Mouse (Mus musculus): Measurements from ENCODE around the gene Ptprn.

Ptprn gene

DNA sequence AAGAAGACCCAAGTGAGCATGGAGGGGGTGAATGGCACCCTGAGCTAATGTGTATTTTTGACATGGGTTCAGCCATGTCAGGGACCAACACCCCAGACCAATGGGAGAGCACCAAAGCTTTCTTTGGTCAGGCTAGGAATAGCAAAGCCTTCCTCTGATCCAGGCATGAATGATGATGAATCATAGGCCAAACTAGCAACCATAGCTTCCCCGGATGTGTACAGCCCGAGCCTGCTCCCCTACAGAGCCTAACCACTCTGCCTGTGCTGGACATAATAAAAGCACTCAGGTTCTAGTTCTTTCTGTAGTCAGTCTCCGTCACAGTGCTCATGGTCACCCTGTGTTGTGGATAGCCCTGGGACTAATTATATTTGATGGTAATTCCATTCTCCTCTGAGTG, 42.8 kb downstream of the Ptprn start:
- DNase-seq = no peak

DNA sequence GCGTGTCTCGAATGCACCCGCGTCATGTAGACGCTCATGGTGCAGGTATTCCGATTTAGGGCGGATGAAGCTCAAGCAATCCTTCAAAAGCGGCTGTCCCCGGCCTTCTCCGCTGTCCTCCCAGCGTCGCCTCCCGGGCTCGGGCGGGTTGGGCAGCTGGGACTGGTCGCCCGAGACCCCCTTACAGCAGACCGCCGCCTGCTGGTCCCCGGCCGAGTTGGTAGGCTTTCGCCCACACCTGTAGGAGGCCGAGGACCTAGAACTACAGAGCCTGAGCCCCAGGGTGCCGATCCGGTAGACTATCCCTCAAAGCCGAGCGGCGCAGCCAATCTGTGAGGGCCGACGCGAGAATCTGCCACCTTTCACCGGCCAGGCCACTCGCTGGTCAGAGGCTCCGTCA, 44.8 kb downstream of the Ptprn start, which contains the start of gene Tuba4a:
Tuba4a (minus strand) TSS at position 335 of the 400 bp plus-strand sequence.
- DNase-seq = no peak

DNA sequence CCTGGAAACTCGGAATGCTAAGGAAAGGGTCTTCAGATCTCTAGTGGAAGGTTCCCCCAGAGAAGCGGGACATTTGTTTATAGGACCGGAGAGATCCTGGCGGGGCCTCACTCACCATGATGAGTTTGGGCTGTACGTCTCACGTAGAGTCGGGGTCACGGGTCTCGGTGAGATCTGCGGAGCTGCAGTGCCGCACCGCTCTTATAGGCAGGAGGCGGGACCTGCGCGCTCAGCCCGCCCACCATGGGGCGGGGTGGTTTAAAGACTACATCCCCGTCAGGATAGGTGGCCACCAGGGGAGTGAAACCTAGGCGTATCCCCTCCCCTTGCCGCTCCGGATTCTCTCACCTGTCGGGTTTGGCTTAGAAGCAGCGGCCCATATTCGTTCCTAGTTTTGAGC, 45.2 kb downstream of the Ptprn start:
- DNase-seq = peak; percentile 96 to 98

DNA sequence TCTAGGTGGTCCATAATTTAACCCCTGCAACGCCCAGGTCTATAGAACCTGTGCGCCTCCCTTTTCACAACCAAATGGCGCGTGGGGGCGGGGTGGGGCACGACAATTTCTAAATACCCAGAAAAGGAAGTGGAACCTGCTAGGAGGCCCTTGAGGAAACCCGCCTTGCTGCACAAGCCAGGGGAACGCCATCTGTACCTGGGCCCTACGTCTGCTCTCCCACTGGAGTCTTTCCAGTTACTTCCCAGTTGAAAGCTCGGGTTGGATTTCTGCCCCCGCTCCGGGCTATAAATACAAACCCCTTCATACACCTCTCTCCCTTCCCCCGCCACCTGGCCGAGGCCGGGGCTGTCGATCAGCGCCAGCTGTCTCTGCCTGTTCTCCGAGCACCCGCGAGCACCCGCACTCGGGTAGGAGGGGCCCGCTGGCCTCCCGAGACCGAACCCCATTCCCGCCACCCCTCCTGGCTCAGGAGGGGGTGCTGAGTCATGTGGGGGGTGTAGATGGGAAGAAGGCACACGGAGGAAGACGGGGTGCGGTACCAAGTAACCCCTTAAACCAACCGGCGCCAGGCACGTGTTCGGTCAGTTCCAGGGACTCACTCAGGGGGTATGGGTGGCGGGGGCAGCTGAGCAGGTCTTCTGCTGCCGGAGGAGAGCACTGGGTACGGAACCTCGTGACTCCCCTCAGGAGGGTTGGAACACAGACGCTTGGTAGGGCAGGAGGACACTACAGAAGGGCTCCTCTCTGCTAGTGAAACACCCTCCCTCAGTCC, 45.9 kb downstream of the Ptprn start:
- DNase-seq = peak; percentile 69 to 74

DNA sequence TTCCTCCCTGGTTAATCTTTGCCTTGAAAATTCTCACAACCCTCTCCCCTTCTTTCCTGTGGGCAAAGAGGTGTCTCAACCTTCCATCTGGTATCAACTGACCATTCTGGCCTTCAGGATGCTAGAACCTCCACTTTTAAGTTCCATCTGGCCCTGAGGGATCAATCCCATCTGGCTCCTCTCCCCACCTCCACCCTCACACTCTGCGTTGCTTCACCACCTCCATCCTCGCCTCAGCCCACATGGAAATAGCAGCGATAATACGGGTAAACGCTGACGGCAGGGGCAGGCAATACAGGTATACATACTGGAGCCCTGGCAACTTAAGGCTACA, 46.4 kb downstream of the Ptprn start:
- no peak for DNase-seq

DNA sequence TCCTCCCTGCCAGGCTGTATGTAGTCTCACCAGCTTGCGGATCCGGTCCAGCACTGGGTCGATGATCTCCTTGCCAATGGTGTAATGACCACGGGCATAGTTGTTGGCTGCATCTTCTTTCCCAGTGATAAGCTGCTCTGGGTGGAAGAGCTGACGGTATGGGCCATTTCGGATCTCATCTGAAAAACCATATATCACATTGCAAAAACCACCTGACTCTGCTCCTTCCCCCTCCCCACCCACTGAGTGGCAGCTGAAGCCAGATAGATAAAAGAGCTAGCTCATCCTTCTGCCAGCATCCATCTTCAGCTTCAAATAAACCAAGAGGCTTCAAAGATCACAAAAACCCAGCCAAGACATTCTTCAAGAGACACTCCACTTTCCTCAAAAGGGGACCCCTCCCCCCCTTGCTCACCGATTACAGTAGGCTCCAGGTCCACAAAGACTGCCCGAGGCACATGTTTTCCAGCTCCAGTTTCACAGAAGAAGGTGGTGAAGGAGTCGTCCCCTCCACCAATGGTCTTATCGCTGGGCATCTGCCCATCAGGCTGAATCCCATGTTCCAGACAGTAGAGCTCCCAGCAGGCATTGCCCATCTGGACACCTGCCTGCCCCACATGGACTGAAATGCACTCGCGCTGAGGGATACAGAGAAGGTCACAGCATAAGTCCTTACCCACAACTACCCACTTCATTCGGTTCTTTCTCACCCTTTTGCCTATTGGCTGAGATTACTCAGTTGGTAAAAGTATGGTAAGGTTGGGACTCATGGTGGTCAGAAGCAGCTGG, 47.3 kb downstream of the Ptprn start:
- no peak for DNase-seq

DNA sequence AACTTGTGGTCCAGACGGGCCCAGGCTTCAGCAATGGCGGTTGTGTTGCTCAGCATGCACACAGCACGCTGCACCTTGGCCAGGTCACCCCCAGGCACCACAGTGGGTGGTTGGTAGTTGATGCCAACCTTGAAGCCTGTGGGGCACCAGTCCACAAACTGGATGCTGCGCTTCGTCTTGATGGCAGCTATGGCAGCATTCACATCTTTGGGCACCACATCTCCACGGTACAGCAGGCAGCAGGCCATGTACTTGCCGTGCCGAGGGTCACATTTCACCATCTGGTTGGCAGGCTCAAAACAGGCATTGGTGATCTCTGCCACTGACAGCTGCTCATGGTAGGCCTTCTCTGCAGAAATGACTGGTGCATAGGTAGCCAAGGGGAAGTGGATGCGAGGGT, 48.5 kb downstream of the Ptprn start:
- DNase-seq = no peak

DNA sequence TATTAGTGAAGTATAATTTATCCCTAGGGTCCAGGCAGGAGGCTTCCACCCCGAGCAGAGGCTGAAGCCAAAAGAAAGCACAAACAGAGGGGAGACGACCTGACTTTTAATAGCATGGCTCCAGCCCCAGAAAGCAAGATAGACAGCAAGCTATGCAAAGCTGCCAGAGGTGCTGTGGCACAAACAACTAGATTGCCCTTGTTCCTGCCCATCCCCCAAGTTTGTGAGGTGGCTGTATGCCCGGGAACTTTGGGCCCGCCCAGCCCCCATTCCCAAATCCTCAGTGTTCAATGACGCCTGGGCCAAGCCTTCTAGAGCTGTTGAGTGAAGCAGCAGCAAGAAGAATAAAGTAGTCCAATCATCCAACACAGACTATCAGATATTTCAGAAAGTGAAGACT, 49.4 kb downstream of the Ptprn start:
- no peak for DNase-seq

DNA sequence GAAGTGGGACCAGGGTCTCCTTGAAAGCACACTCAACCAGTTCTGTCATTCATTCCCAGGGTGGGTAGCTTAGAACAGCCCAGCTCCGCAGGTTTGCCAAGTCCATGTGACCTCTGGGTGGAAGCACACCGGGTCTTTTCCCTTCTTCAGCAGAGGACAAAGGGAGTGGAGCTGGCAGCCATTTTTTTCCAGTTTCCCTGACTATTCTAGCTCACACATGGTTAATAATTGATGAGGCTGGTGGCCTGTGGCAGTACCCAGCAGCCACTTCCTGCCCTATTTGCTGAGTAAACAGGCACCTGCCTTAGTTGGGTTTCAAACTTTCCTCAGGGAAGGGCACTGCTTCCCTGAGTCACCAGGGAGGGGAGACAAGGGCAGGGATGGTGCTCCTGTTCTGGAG, 49.9 kb downstream of the Ptprn start:
- no peak for DNase-seq

DNA sequence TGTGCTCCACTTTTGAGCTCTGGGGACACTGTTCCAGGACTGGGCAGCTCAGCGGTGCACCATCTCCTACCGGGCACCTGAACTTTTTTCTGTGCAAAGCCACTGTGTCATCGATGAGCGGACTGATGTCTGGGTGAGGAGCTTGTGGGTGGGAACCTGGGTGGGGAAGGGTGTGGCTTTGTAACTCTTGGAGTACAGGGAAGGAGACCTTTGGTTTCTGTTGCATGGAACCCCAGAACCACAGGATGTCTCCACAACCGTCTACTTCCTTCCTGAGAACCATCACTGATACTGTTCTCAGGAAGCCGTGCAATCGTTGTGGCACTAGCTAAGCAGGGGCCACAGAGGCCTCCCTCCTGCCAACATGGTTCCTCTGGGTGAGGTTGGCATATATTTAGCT, 51.2 kb downstream of the Ptprn start:
- DNase-seq = no peak

DNA sequence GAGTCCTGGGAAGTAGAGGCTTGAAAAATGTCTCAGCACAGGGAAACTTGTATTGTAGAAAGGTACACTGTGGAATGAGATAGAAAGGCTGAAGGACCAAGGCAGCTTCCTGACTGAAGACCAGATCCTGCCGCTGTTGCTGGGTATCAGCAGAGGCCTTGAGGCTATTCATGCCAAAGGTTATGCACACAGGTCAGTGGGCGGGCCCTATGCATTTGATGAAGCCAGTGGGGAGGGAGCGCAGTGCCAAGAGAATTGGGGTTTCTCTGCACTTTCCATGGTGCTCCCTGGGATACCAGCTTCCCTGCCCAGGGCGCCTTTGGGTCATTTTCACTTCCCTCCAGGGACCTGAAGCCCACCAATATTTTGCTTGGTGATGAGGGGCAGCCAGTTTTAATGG, 51.8 kb downstream of the Ptprn start:
- DNase-seq = no peak

DNA sequence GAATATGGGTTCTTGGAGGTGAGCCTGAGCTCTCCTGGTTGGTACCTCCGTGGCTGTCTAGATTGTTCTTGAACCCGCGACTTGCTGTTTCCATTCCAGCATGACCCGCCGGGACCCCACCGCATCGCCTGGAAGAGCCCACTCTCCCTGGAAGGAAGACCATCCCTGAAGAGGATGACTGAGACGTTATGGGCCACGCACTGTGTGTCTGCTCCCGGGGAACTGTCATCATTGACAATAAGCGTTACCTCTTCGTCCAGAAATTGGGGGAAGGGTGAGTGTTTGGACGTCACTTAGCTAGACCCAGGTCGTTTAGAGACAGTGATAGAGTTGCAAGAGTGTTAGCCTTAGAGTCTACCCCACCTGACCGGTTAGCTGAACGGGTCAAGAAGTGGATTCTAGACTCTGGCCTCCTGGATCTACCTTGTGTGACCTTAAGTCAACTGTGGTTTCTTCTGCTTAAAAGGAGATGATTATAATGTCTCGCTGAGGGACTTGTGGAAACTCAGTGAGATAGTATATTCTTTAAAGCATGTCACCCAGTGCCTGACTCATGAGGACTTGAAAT, 53.1 kb downstream of the Ptprn start:
- no peak for DNase-seq

DNA sequence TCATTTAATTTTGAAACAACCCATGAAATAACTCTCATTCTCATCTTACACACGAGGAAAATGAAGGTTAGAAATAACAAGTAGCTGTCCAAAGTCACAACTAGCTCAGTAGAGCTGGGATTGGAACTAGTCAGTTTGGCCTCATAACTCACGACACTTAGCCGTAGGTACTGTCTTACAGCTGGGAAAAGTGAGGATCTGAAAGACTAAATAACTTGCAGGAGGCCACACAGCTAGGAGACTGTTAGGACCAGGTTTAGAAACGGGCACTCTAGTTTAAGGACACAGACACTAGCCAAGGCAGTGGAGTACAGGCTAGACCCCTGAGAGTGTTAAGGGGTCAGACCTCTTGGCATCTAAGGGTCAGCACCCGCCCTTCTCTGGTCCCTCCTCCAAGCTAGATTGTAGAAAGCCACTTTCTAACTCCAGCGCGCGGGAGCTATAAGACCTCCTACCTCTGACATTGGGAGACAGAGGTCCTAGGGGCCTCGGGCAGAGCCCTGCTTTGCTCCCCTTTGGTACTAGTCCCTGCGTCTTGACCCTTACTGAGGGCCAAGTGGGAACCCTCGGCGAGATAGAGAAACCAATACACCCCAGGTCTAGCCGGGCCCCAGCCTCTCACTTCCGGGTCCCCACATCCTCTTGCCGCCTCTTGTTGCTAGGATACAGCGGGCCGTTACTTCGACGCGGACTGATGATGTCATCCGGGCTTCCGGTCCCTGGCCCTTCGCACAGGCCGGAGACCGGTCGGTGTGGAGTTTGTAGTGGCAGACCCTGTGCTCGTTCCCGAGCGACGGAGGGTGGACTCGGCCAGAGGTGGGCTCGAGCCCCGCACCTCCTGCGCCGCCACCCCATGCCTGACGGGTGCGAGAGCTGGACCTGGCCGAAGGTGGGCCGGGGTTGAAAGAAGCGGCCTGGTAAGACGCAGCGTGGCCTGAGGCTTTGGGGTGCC, 53.9 kb downstream of the Ptprn start, which contains the start of the genes Glb1l and Stk16:
Glb1l (minus strand) TSS at position 678 of the 952 bp plus-strand sequence.
Stk16 (plus strand) TSS at position 703 of the 952 bp plus-strand sequence.
- DNase-seq = peak; percentile 94

DNA sequence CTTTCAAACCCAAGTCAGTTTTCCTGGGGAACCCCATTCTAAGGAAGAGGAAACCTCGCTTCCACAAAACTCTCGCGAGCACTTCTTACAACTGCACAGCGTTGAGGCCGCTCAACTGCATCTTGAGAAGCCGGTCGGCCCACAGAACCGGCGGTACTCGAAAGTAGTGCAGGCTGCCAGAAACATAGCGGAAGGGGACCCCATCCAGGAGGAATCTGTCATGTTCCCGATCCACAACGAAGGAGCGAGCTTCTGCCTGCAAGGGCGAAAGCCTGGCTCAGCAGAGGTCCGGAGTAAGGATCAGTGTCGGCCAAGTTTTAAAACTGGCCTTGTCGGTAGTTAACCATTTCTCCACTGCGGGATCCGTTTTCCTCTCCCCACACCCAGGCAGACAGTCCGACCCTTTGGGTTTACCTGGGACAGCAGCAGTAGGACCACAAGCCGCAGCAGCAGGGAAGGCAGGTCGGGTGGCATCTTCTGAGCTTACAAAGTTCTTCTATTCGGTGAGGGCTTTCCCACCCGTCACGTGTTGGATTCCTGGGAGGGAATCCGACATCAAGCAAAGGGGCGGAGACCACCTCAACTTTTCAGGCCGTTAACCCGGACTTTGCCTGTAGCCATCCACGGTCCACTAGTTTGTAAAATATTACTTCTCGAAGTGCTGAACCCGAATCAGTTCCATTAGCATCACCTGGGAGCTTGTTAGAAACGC, 55.2 kb downstream of the Ptprn start:
- peak; percentile 25 to 38 for DNase-seq

DNA sequence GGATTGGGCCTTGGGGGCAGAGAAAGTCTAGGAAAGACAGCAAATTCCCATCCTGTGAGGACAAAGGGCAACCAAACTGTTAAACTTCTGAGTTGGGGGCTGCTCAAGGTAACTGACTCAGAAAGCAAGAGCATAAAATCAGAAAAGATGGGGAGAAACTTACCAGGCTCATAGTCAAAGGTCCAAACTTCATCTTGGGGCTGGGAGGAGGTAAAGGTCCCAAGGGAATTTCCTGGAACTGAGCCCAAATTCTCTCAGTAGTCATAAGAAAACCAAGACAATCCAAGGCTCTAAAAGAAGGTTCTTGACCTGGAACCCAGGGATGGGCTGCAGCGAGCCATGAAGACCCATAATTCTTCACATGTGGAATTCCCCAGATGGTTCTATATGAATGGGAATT, 63.1 kb downstream of the Ptprn start:
- DNase-seq = no peak

Data from thymus, postnatal 36 days (tissue).